Mouse (Mus musculus): ENCODE measurements at regions not wholly inside any gene's neighbourhood (a gene's known extent, or its start where the extent isn't known, plus 50 kb on each side); places are given as distances from the start of the nearest gene placed in this dataset.

- Histone ChIP-seq H3K4me3 (replicated peaks in 1 of 3; ENCODE audit: low read depth in 2 of 3, low read length in 2 of 3, poor library complexity in 1 of 3) (no peak overlapping the region), H3K27me3 (replicated peaks) (no peaks in the 10 kb centered on the region), H3K4me2 (ENCODE audit: insufficient read depth, low read depth, poor library complexity, severe bottlenecking) (no peak overlapping the region), H3K4me1 (ENCODE audit: control insufficient read depth in 1 of 2, insufficient read depth in 2 of 2) (no peaks in the 10 kb centered on the region), H3K9ac (ENCODE audit: insufficient read depth, low read depth) (no peak overlapping the region), H3K79me2 (replicated peaks; ENCODE audit: control insufficient read depth, extremely low read depth, insufficient read depth, poor library complexity, severe bottlenecking) (no peaks in the 10 kb centered on the region), H3K27ac (ENCODE audit: insufficient read depth, low read depth) (no peak overlapping the region), H3K36me3 (replicated peaks in 1 of 2; ENCODE audit: control insufficient read depth in 1 of 2, insufficient read depth in 1 of 2, low read length in 1 of 2) (no peaks in the 10 kb centered on the region), H3K9me3 (replicated peaks; ENCODE audit: low read length) (no peaks in the 10 kb centered on the region)
- in situ Hi-C loops (cut with MboI; ENCODE audit: low pct_ligation_motif_present, low pct_unique_long_range_greater_than_20kb, low sequenced_read_pairs), result no loop called here
- TF ChIP-seq HCFC1 (IDR thresholded peaks at IDR 0.05; ENCODE audit: low read depth, low read length), result no peak
- TF ChIP-seq GABPA (IDR thresholded peaks at IDR 0.05; ENCODE audit: insufficient replicate concordance, low read depth, low read length), result no peak
- no peak for TF ChIP-seq USF2 (conservative IDR thresholded peaks at IDR 0.05; ENCODE audit: low read depth, low read length)
- TF ChIP-seq CHD1 (IDR thresholded peaks at IDR 0.05; ENCODE audit: low read depth, low read length), result no peak
- no peak for TF ChIP-seq EP300 (IDR thresholded peaks at IDR 0.05; ENCODE audit: low read length)
- no peak for TF ChIP-seq SMC3 (IDR thresholded peaks at IDR 0.05; ENCODE audit: low read depth, low read length)
- TF ChIP-seq RCOR1 (conservative IDR thresholded peaks at IDR 0.05; ENCODE audit: low read depth, low read length), result no peak
- no peak for TF ChIP-seq POLR2AphosphoS2 (IDR thresholded peaks at IDR 0.05; ENCODE audit: low read depth, low read length)
- TF ChIP-seq NRF1 (IDR thresholded peaks at IDR 0.05; ENCODE audit: low read depth, low read length), result no peak
- TF ChIP-seq ETS1 (conservative IDR thresholded peaks at IDR 0.05; ENCODE audit: low read depth, low read length), result no peak
- TF ChIP-seq USF1 (IDR thresholded peaks at IDR 0.05; ENCODE audit: low read depth, low read length), result no peak
- no peak for TF ChIP-seq E2F4 (IDR thresholded peaks at IDR 0.05; ENCODE audit: insufficient replicate concordance, low read depth, low read length)
- no peak for TF ChIP-seq BHLHE40 (IDR thresholded peaks at IDR 0.05; ENCODE audit: low read depth, low read length)
- TF ChIP-seq MYC (IDR thresholded peaks at IDR 0.05; ENCODE audit: low read depth, low read length), result no peak
- TF ChIP-seq MXI1 (IDR thresholded peaks at IDR 0.05; ENCODE audit: low read depth, low read length), result no peak
- TF ChIP-seq SIN3A (IDR thresholded peaks at IDR 0.05; ENCODE audit: low read length), result no peak
- no peak for TF ChIP-seq MAZ (IDR thresholded peaks at IDR 0.05; ENCODE audit: low read depth, low read length)
- TF ChIP-seq TCF12 (IDR thresholded peaks at IDR 0.05; ENCODE audit: low read depth, low read length), result no peak
- DNase-seq (ENCODE audit: extremely low read depth), result no peak
- dilution Hi-C loops (cut with MboI; ENCODE audit: extremely low pct_ligation_motif_present, extremely low pct_unique_long_range_greater_than_20kb, low sequenced_read_pairs), result no loop called here
Observed at GRCm38 (mm10) chr10:31076948-31077347, 234.3 kb upstream of the Hey2 start.

- TF ChIP-seq EP300 (IDR thresholded peaks at IDR 0.05; ENCODE audit: low read length) (no peak), SMC3 (IDR thresholded peaks at IDR 0.05; ENCODE audit: low read depth, low read length) (no peak), NELFE (IDR thresholded peaks at IDR 0.05; ENCODE audit: low read depth, low read length) (no peak), TCF12 (IDR thresholded peaks at IDR 0.05; ENCODE audit: low read depth, low read length) (no peak), USF2 (conservative IDR thresholded peaks at IDR 0.05; ENCODE audit: low read depth, low read length) (no peak)
- dilution Hi-C loops (cut with MboI; ENCODE audit: extremely low pct_ligation_motif_present, extremely low pct_unique_long_range_greater_than_20kb, low sequenced_read_pairs), result no loop called here
- Histone ChIP-seq H3K36me3 (replicated peaks in 1 of 2; ENCODE audit: control insufficient read depth in 1 of 2, insufficient read depth in 1 of 2, low read length in 1 of 2) (no peaks in the 10 kb centered on the region), H3K9ac (ENCODE audit: insufficient read depth, low read depth) (no peak overlapping the region), H3K27ac (ENCODE audit: insufficient read depth, low read depth) (no peak overlapping the region), H3K4me2 (ENCODE audit: insufficient read depth, low read depth, poor library complexity, severe bottlenecking) (no peak overlapping the region), H3K9me3 (replicated peaks; ENCODE audit: low read length) (no peaks in the 10 kb centered on the region), H3K4me1 (ENCODE audit: control insufficient read depth in 1 of 2, insufficient read depth in 2 of 2) (no peaks in the 10 kb centered on the region), H3K4me3 (replicated peaks in 1 of 3; ENCODE audit: low read depth in 2 of 3, low read length in 2 of 3, poor library complexity in 1 of 3) (no peak overlapping the region), H3K79me2 (replicated peaks; ENCODE audit: control insufficient read depth, extremely low read depth, insufficient read depth, poor library complexity, severe bottlenecking) (no peaks in the 10 kb centered on the region), H3K27me3 (replicated peaks) (no peaks in the 10 kb centered on the region)
- in situ Hi-C loops (cut with MboI; ENCODE audit: low pct_ligation_motif_present, low pct_unique_long_range_greater_than_20kb, low sequenced_read_pairs), result no loop called here
- DNase-seq (ENCODE audit: extremely low read depth), result no peak
Observed at GRCm38 (mm10) chr10:31076415-31076814, 233.8 kb upstream of the Hey2 start.
